Mouse (Mus musculus) WW6 (cell line): Measurements from ENCODE around the gene Slc7a5.
A peak's percentile ranks its signal among the peaks of the same experiment; 100 is the strongest.

Experiments
- DNase-seq: peaks from one replicate; pipeline ENCODE4 v3.0.0-alpha.2; 2013; ENCODE audit warnings: low read depth, low spot score

Slc7a5 gene

DNA sequence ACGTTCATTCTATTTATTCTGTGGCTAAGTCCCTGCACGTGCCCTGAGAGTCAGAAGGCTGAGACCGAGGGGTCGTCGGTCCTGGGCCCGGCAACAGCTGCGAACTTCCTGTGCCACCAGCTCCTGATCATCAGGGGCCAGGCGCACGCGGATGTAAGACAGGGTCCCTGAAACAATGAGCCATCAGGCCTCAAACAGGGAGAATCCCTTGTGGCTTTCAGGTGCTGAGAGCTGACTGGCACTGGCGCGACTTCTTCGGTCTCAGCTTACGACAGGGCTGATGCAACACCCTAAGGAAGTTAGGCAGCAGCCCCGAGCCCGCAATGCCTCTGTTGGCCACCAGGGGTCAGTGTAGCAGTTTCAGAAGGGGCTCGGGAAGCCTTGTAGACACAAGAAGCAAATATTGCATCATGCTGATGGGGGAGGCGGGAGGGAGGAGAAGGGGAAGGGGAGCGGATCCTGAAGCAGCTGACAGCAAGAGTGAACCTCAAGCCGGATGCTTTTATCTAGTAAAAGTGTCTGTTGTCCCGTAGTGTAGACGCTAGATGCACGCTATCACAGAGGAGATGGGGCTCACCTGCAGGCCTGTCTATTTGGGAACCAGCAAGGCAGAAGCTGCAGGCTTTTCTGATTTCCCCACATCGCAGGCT is 56.5 kb downstream of the Slc7a5 start:
- peak; percentile 97 for DNase-seq

DNA sequence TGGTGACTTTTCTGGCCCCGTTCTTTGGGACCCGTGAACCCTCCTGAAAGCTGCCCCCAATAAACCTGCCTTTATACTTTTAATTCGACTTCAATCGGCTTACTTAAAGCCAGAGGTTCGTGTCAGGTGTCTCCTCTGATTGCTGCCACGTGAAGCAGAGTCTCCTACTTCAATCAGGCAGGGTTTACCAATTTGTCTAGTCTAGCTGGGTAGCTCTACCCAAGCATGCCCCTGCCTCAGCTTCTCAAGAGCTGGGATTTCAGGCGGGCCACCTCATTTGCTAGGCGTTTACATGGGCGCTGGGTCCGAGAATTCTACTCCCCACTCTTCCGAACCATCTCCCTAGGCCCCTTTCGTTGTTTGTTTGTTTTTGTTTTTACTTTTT is 57.1 kb downstream of the Slc7a5 start:
- DNase-seq: no peak

DNA sequence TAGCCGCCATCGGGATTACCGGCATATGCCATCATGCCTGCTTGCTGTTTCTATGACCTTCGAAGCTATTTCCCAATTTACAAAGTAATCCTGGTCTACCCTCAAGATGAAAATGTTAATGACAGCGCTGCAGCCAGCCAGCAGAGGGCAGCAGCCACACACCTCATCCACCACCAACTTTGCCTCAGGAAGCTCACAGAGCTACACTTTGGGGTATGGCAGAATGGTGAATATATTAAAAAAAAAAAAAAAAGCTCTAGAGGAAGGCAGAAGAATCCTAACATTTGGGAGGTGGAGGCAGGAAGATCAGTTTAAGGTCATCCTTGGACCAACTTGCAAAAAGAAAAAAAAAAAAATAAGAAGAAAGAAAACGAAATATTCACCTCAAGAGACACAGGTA is 57.5 kb downstream of the Slc7a5 start:
- DNase-seq: peak; percentile 76

DNA sequence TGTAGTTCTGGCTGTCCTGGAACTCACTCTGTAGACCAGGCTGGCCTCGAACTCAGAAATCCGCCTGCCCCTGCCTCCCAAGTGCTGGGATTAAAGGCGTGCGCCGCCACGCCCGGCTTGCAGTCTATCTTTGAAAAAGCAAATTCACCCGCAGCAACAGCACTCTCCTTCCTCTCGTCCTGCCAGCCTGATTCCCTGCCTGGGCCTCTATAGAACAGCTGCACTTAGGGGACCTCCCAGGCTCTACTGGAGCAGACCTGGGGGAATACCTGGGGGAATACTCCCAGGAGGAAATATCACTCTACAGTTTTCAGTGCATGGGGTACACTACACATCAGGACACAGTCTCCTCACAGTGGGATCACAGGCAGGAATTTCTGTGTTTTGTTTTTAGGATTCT is 58.2 kb downstream of the Slc7a5 start:
- no peak for DNase-seq

DNA sequence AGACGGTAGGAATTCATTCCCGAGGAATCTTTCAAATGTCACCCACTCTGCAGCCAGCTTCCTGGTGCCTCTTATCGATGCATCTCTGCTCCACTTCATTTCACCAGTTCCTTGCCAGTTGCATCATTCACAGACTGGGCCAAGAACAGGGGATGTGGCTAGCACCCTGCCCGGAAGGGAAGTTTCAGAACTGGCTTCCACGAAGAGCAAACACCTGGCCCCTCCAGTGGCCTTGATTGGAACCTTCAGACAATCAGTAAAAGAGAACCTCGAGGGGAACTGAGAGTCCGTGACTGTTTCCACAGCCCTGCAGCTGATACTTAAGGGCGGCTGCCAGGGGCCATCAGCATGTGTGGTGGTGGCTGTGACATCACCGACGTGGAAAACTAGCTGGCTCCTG is 59.0 kb downstream of the Slc7a5 start:
- DNase-seq: no peak

DNA sequence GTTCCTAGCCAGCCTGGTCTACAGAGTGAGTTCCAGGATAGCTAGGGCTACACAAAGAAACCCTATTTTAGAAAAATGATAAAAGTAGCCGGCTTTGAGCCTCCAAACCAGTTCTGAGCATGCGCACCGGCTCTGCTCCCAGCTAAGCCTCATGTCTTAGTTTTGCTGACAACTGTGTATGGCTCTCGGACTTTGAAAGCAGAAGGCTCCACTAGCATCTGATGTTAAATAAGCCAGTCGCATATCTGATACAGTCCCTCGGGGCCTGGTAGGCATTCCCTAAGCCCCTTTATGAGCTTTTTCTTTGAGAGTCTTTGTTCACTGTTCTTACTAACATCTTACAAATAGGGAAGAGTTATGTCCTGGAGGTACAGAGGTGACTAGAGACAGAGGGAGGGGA is 59.5 kb downstream of the Slc7a5 start:
- no peak for DNase-seq

DNA sequence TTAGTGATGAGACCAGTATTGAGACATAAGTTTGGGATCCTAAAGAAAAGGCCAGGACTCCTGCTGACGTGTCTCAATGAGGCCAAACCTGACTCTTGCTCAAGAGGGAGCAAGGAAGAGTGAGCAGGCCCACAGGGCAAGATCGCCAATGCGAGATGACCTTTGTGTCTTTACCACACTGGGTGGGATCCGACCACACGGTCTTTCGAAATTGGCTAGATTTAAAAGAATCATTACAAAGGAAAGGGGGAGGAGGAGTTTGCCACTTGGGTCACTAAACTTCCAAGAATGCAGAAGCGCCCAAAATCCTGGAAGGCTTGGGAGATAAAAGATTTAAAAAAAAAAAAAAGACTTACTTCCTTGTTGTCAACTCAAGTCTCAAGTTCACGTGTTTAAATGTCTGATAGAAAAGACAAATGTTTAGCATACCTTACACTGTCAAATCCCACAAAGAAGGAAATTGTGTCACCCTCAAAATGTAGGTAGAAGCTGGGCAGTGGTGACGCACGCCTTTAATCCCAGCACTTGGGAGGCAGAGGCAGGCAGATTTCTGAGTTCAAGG is 60.2 kb downstream of the Slc7a5 start:
- DNase-seq: no peak

DNA sequence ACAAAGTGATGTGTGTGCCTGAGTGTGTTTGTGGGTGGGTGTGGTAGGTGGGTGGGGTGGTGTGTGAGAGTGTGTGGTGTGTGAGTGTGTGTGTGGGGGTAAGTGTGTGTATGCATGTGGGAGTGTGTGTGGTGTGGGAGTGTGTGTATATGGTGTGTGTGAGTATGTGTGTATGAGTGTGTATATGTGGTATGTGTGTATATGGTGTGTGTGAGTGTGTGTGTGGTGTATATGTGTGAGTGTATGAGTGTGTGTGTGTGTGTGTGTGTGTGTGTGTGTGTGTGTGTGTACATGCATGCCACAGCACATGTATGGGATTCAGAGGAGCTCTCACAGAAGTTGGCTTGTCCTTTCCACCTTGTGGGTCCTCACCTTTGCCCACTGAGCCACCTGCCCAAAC is 60.7 kb downstream of the Slc7a5 start:
- no peak for DNase-seq

DNA sequence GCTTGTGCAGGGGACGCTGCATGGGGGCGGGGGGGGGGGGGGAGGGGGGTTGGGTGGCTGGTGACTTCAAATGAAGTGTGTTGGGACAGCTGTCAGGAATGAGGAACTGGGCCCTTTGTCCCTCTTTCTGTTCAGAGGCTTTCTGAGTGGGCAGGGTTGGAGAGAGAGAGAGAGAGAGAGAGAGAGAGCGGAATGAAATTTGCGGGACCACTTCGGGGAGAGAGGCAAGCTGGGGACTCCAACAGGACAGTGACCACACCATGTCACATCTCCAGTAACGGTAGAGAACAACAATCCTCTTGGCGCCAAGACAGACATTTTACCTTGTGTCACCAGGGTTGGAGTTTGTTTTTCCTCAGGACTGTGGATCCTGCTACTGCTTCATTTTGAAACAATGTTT is 62.7 kb downstream of the Slc7a5 start:
- DNase-seq: no peak

DNA sequence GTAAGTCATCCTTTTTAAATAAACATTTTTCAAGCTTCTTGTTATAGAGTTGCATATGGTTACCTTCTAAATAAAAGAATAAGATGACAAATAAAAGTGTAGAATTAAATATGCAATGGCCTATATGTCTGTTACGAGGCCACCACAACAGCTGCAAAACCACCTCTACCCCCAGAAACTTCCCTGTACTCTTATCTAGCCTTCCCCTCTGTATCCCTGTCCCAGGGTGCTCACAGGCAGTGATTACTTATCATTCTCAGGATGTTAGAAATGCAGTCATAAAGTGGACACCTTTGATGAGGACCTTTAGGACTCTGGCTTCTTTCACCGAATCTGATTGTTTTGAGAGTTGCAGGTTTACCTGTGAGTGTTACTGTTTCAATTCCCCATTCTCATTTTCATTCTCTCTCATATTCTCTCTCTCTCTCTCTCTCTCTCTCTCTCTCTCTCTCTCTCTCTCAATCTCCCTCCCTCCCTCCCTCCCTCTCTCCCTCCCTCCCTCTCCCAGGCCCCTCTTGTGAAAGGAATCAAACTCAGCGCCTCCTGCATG is 64.2 kb downstream of the Slc7a5 start:
- no peak for DNase-seq

DNA sequence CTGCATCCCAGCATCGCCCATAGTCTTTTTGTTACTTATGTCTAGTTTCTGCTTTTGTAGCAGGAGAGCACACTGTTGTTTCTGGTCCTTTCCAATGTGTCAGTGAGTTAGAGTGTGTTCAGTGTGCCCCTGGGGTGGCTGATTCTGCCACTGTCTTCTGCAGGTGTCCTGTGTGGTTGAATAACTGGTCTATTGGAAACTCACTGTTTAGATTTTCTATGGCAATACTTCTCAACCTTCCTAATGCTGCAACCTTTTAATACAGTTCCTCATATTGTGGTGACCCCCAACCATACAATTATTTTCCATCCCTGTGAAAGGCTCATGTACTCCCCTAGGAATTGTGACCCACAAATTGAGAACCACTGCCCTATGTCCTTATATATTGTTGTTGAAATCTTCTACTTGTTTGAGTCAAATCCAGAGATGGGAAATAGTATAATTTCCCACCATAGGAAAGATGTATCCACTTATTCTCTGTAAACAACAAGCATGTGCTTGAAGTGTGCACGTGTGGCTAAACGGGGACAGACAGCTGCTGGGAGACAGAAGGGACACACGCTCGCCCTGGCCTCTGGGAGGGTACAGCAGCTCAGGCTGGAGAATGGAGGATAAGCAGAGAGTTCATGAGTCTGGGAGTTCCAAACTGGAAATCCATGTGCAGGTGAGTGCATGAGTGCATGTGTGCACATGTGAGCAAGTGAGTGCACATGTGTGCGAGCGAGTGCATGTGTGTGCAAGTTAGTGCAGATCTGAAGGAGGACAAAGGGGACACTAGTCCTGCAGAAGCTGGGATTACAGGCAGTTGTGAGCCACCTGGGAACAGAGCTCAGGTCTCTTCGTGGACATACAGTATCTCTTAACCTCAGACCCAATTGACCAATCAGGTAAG is 65.2 kb downstream of the Slc7a5 start:
- no peak for DNase-seq

DNA sequence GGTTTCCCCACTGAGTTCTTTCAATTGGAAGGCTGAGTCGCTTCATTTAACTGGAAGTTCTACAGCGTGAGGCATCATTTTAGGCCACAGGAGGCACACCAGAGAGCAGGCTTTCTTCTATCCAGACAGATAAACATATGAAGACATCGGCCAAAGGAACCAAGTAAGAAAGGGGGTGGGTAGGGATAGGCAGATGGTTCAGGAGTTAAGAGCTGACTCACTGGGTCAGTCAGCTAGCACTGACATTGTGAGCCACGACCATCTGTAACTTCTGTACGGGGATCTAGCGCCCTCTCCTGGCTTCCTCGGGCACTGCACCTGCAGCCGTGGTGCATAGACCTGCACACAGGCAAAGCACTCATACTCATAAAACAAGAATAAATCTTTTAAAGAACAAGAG is 66.3 kb downstream of the Slc7a5 start:
- DNase-seq: peak; percentile 79

DNA sequence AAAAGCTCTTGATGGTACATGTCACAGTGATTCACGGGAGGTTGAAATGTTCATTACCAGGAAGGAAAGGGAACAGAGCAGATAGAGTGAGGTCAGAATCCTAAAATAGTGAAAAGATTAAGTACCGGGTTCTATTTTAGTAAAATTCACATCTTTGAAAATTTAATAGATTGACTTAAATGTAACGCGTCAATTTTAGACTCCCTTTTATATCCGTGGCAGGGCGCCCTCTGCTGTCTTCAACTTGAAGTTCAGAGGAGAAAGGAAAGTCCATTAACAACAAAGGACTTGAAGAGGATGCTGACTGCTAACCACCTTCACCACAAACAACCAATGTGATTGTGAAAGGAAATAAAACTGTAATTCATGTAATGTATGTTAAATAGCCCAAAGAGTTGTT is 75.0 kb downstream of the Slc7a5 start:
- no peak for DNase-seq

DNA sequence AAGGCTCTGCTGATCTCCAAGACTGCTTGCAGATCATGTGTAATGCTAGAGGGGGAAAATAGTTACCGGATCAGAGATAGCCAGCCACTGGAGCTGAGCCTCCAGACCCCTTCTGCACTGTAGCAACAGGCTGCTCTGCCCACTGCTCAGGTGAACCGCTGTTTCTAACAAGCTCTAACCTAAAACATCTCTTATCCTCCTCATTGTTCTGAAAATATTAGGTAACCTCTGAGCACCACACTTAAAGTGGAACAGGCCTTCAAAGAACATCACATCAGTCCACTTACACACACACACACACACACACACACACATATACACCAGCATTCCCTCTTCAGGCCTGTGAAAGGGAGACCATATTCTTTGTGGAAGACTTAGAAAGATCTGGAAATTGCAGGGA is 75.4 kb downstream of the Slc7a5 start:
- DNase-seq: no peak
